Mouse (Mus musculus): ENCODE data around the gene Trim54. TPM values are rescaled to one million over a fixed set of nuclear protein-coding genes. Genes with fewer than 3 reads are reported as not detected.

Trim54 gene
- polyA plus RNA-seq, 1 experiment = not detected

- no peak overlapping the region for H3K4me3 ChIP-seq (ENCODE audit: insufficient read depth, low read length)
- peaks cover 5% of the 10 kb centered on the region for H3K4me1 ChIP-seq (ENCODE audit: control insufficient read depth, insufficient read depth, low read length)
- no peak overlapping the region for H3K27ac ChIP-seq (ENCODE audit: insufficient read depth, low read depth, low read length)
- no peak for TF ChIP-seq CTCF (IDR thresholded peaks at IDR 0.05; ENCODE audit: low read depth, low read length)
- TF ChIP-seq POLR2A (IDR thresholded peaks at IDR 0.05; ENCODE audit: borderline replicate concordance, low read depth, low read length) = no peak
Measured at GRCm38 (mm10) chr5:31082935-31083625, 33.4 kb upstream of the Trim54 start.

GRCm38 (mm10) chr5:31083949-31084348 is 32.6 kb upstream of the Trim54 start:
- H3K4me1 ChIP-seq (ENCODE audit: control insufficient read depth, insufficient read depth, low read length) = peaks cover 5% of the 10 kb centered on the region
- H3K4me3 ChIP-seq (ENCODE audit: insufficient read depth, low read length) = no peak overlapping the region
- TF ChIP-seq CTCF (IDR thresholded peaks at IDR 0.05; ENCODE audit: low read depth, low read length) = no peak
- TF ChIP-seq POLR2A (IDR thresholded peaks at IDR 0.05; ENCODE audit: borderline replicate concordance, low read depth, low read length) = no peak
- H3K27ac ChIP-seq (ENCODE audit: insufficient read depth, low read depth, low read length) = no peak overlapping the region

- Histone ChIP-seq H3K4me3 (ENCODE audit: insufficient read depth, low read length) (no peak overlapping the region), H3K4me1 (ENCODE audit: control insufficient read depth, insufficient read depth, low read length) (peaks cover 5% of the 10 kb centered on the region), H3K27ac (ENCODE audit: insufficient read depth, low read depth, low read length) (no peak overlapping the region)
- TF ChIP-seq CTCF (IDR thresholded peaks at IDR 0.05; ENCODE audit: low read depth, low read length) = no peak
- no peak for TF ChIP-seq POLR2A (IDR thresholded peaks at IDR 0.05; ENCODE audit: borderline replicate concordance, low read depth, low read length)
Measured at GRCm38 (mm10) chr5:31086606-31087005, 29.9 kb upstream of the Trim54 start.

GRCm38 (mm10) chr5:31087131-31087530 is 29.4 kb upstream of the Trim54 start:
- Histone ChIP-seq H3K4me3 (ENCODE audit: insufficient read depth, low read length) (no peak overlapping the region), H3K4me1 (ENCODE audit: control insufficient read depth, insufficient read depth, low read length) (peaks cover 5% of the 10 kb centered on the region), H3K27ac (ENCODE audit: insufficient read depth, low read depth, low read length) (no peak overlapping the region)
- TF ChIP-seq POLR2A (IDR thresholded peaks at IDR 0.05; ENCODE audit: borderline replicate concordance, low read depth, low read length) (no peak), CTCF (IDR thresholded peaks at IDR 0.05; ENCODE audit: low read depth, low read length) (no peak)

GRCm38 (mm10) chr5:31092231-31092975 is 24.1 kb upstream of the Trim54 start:
- no peak for TF ChIP-seq CTCF (IDR thresholded peaks at IDR 0.05; ENCODE audit: low read depth, low read length)
- TF ChIP-seq POLR2A (IDR thresholded peaks at IDR 0.05; ENCODE audit: borderline replicate concordance, low read depth, low read length) = no peak
- Histone ChIP-seq H3K4me3 (ENCODE audit: insufficient read depth, low read length) (no peak overlapping the region), H3K27ac (ENCODE audit: insufficient read depth, low read depth, low read length) (no peak overlapping the region), H3K4me1 (ENCODE audit: control insufficient read depth, insufficient read depth, low read length) (peaks cover 2% of the 10 kb centered on the region; the same call in 1 of the 2 replicates)

GRCm38 (mm10) chr5:31093151-31094041 is 23.1 kb upstream of the Trim54 start:
- no peak for TF ChIP-seq CTCF (IDR thresholded peaks at IDR 0.05; ENCODE audit: low read depth, low read length)
- no peak for TF ChIP-seq POLR2A (IDR thresholded peaks at IDR 0.05; ENCODE audit: borderline replicate concordance, low read depth, low read length)
- H3K27ac ChIP-seq (ENCODE audit: insufficient read depth, low read depth, low read length) = no peak overlapping the region
- peaks cover 2% of the 10 kb centered on the region; the same call in 1 of the 2 replicates for H3K4me1 ChIP-seq (ENCODE audit: control insufficient read depth, insufficient read depth, low read length)
- H3K4me3 ChIP-seq (ENCODE audit: insufficient read depth, low read length) = no peak overlapping the region

GRCm38 (mm10) chr5:31094100-31094798 is 22.3 kb upstream of the Trim54 start:
- no peak overlapping the region for H3K27ac ChIP-seq (ENCODE audit: insufficient read depth, low read depth, low read length)
- peaks cover 2% of the 10 kb centered on the region; the same call in 1 of the 2 replicates for H3K4me1 ChIP-seq (ENCODE audit: control insufficient read depth, insufficient read depth, low read length)
- TF ChIP-seq CTCF (IDR thresholded peaks at IDR 0.05; ENCODE audit: low read depth, low read length) = no peak
- no peak for TF ChIP-seq POLR2A (IDR thresholded peaks at IDR 0.05; ENCODE audit: borderline replicate concordance, low read depth, low read length)
- peak overlapping the region; percentile 33 for H3K4me3 ChIP-seq (ENCODE audit: insufficient read depth, low read length)

- Histone ChIP-seq H3K4me3 (ENCODE audit: insufficient read depth, low read length) (peak overlapping the region; percentile 50), H3K4me1 (ENCODE audit: control insufficient read depth, insufficient read depth, low read length) (peaks cover 2% of the 10 kb centered on the region; the same call in 1 of the 2 replicates), H3K27ac (ENCODE audit: insufficient read depth, low read depth, low read length) (no peak overlapping the region)
- TF ChIP-seq CTCF (IDR thresholded peaks at IDR 0.05; ENCODE audit: low read depth, low read length) (no peak), POLR2A (IDR thresholded peaks at IDR 0.05; ENCODE audit: borderline replicate concordance, low read depth, low read length) (no peak)
Measured at GRCm38 (mm10) chr5:31094799-31095691, 21.5 kb upstream of the Trim54 start.
